Mouse (Mus musculus) A20 (cell line): Measurements from ENCODE around the gene Pgrmc2.

ENCODE experiments used
- DNase-seq: peaks from one replicate; pipeline ENCODE4 v3.0.0-alpha.2; 2011; ENCODE audit warnings: low read depth, low spot score

Gene Pgrmc2

DNA sequence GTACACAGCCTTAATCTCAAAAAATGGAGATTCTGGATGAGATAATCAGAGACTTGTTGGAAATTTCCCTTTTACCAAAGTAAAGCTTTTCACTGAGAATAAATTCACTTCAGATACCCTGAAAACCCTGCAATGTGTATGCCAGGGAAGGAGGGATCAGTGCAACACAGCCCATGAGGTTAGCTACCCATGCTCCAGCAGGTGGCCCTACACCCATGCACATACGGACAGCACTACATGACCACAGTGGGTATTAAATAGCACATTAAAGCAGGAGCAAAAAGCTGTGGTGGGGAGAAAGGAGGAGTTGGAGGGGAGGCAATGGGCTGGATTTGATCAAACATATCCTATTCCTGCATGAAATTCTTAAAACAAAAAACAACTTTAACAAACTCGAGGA is 12.3 kb downstream of the Pgrmc2 start:
- DNase-seq = no peak

DNA sequence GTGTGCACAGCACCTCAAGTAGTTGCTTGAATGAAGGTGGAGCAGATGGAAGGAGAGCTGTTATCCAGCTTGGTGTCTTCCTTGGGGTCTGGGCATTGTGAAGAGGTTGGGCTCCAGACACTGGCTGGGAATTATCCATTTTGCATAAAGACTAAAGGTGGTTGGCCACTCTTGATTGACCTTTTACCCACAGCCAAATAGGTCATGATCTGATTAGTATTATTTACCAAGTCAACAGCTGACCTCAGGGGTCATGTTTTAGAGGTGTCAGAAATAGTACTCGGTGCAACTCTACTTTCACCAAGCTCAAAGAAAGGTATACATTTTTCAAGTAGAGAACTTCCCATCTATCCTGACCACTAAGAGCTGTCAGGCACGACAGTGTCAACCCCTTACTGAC is 17.5 kb downstream of the Pgrmc2 start:
- no peak for DNase-seq

DNA sequence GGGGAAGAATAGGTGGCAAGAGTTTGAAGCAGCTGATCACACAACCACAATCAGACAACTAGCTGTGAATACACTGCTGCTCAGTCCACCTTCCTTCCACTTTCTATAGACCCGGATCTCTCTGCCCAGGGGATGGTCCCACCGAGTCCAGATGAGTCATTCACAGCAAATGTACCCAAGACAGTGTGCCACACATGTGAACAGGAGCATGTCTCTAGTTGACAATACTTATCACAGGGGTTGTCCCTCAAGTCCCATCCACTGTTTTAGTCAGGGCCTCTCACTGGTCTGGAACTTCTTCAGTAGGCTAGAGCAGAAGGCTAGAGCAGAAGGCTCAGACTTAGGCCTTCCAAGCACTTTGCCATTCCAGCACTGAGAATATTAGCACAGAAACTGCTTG is 20.1 kb downstream of the Pgrmc2 start:
- DNase-seq = no peak

DNA sequence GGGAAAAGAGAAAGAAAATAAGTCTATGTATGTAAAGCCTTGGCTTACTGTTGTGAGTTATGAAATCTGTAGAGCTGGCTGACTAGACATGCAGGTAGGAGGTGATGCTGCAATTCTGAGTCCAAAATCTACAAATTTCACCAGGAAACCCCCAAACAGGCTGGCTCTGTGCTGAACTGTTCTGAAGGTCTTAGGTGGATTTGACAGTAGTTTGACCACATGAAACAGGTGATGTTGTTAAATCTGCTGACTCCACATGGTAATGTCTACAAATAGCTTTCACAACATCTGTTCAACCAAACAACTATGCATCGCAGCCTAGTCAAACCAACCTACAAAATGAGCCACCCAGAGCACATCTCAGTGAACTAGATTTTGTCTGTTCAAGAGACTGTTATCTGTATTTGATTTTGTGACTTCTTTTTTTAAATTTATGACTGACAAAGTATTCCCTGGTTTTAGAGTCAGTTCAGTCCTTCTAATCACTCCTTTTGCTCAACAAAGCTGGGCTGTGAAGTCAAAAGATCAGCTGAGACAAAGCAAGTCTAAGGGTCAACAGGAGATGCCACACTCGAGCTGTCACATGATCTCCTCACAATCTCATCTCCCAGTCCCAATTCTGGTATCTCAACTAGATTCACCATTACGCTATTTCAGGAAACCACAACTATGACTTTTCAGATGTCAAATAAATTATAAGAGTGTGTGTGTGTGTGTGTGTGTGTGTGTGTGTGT is 20.8 kb downstream of the Pgrmc2 start:
- no peak for DNase-seq

DNA sequence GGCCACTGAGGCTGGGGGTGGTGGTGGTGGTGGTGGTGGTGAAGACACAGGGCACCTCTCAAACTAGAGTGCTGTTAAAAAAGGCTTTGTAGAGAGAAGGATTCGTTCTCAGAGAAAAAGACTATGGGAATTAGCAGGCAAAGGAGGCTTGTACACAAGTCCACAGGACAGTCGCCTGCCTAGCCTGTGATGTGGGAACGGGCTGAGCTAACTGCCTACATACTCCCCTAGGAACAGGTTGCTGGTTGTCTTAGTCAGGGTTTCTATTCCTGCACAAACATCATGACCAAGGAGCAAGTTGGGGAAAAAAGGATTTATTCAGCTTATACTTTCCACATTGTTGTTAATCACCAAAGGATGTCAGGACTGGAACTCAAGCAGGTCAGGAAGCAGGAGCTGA is 23.6 kb downstream of the Pgrmc2 start:
- no peak for DNase-seq

DNA sequence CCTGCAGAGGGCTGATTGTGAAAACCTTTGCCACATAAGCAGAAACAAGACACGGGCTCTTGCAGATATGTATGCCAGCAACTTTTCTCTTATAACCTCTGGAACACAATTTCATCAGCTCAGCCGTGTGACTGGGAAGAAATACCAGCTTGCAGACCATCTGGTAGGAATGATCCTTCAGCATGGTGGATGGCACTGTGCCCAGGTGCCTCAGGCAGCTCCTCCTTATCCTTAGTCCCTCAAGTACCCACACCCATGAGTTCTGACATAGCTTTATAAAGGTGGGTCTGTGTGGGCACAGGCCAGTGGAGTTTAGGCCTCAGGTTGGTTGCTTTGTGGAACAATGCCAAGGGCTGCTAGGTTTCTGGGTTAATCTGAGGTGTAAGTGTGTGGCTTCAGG is 24.5 kb downstream of the Pgrmc2 start:
- no peak for DNase-seq

DNA sequence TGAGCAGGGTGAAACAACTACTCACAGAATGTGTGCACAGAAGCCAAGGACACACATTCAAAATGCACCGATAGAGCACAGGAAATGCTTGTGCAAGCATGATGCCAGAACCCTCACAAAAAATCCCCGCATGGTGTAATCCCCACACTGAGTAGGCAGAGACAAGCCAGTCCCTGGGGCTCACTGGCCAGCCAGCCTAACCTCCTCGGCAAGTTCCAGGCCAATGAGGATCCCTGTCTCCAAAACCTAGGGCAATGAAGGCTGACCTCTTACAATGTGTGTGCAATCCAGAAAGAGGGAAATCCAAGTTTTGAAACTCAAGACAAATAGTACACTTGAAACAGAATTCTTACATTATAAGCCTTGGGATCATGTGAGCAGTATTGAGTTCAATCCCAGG is 29.5 kb downstream of the Pgrmc2 start:
- DNase-seq = no peak

DNA sequence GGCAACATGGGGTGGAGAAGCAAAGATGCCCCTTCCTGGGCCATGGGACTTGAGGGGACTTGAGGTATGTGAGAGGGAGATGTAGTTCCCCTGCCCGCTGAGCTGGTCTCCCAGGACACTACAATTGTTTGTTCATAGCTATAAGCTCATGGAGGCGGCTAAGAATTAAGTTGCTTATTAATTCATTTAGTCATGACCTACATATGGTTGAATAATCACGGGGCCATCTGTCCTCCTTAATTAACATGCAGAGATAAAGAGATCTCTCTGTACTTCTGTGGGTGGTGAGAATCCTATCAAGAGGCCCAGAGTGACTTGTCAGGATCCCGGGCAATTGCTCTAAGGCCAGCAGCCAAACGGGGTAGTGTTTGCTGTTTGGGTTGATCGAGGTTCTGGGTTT is 35.0 kb downstream of the Pgrmc2 start:
- DNase-seq = no peak

DNA sequence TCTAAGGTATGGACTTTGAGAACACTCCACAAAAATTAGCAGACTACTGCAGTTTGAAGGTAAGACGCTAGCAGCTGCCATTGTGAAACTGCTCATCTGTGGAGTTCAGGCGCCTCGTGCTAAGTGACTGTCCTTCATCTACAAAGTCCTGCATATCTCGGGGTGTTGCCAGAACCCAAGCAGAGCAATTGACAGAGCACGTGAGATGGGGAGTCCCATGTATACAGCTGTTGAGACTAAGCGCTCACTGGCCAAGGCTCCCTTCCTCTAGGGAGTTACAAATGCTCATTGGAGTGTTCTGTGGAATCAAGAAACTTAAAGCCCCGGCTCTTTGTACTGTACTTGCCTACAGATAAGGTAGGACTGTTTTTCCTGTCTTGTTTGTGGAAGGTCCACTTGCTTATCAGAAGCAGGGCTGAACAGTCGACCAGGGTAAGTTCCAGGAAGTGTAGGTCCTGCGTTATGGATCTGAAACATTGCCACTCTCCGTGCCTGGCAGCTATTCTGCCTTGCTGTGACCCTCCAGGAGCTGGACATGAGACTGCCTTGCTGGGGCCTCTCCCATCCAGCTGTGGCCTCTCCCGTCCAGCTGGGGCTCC is 39.0 kb downstream of the Pgrmc2 start:
- DNase-seq = no peak

DNA sequence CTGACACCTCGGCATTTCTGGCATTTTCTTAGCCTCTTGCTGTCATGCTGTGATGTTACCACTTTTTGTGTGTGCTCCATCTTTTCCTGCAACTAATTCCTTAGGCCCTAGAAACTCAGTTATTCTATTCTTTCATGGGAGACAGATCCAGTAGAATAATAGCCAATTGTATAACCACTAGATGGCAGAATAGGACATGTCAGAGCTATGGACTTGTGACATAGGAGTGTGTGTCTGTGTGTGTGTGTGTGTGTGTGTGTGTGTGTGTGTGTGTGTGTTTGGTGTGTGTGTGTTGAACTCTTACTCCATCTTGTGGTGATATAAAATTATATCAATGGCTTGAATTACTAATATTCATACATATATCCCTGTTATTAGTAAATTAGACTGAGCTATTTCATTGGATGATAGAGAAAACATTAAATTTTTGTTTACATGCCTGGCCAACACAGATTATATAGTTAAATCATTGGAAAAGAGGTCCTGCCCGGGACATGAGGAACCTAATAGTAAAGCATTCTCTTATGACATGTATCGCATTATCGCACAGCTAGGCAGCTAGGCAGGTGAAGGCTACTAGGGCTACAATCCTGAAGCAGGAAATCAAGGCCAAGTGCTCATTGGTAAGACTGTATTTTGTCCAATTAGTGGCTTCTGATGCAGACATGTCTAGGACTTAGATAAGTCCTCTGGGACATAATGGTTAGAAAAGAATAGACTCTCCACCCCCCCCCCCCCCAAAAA is 40.5 kb downstream of the Pgrmc2 start:
- peak; percentile 57 for DNase-seq

DNA sequence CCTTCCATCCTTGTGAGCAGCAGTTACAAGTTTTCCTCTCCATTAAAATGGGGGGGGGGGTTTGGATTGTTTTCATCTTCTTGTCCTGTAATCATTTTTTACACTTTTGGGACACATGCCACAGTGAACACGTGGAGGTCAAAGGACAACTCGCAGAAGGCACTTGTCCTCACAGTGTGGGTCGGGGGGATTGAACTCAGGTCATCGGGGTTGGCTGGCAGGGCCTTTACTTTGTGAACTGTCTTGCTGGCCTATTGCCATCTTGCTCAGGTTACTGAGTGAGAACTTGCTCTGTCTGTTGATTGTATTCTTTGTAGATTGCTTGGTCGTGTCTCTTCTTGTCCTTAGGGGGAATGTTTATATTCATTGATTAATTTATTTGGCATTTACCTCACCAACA is 41.6 kb downstream of the Pgrmc2 start:
- no peak for DNase-seq

DNA sequence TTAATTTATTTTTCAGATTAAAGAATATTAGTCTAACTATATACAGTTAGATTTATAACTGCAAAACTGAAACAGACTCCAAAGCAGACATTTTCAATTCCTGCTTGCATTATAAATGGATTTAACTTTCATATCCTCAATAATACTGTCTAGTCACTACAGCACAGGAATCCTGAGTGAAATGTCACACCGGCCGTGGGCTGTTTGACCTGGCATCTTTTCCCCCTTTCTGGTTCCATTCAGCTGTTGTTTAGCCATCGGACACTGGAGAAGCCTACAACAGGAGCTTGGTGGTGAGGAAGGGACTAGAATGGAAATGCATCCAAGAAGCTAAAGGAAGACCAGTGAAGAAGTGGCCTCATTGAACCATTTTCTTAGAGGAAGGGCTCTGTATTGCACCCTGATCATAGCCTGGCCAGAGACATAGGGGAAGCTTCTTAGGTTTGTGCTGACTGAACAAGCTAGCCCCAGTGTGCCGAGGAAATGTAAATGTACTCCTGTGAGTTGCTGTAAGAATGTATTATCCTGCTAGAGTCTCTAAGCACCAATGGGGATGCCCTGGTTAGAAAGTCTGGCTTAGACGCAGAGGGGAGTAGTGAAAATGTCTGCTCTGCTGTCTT is 44.4 kb downstream of the Pgrmc2 start:
- peak; percentile 12 for DNase-seq

DNA sequence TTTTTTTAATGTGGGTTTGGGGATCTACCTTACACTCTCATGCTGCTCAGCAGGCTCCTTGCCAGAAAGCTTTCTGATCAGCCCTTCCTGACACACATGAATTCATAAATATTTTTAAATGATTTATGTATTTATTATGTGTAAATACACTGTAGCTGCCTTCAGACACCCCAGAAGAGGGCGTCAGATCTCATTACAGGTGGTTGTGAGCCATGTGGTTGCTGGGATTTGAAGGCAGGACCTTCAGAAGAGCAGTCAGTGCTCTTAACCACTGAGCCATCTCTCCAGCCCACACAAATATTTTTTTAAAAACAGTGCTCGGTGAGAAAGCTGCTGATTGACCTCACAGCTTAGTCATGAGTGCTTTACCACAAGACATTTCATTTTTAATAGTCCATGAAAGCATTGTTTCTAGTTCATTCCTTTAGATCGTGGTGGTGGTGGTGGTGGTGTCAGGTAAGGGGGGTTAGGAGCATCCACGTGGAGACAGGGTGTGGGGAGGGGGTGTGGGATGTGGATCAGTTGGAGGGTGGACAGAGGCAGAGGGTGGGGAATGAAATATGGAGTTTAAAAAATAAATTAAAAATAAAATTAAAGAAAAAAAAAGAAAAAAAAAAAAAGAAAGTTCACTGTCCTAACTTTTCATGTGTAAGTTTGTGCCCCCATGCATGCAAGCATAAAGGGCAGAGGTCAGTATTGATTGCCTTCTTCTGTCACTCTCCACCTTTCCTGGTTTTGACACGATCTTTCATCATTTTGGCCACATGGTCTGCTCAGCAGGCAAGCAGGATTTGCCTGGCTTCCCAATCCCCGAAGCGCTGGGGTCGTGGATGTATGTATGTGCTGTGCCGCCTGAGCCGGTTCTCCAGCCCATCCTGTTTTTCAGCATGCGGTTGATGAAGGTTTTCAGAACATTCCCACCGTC is 51.3 kb downstream of the Pgrmc2 start:
- no peak for DNase-seq

DNA sequence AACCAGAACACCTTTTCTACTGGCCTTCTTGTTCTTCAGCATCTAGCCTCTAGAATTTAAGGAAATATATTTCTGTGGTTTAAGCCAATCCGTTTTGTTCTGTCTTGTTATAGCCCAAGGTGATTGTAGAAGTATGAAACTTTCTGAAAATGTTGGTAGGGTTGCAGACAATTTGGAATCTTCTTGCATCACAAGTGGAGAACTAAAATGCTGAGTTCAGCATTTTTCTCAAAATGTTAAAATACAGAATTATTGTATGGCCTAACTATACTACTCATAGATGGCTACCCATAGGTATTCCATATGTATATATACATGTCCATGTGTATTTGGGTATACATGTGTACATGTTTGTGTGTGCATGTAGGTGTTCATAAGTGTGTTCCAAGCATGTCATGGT is 52.1 kb downstream of the Pgrmc2 start:
- no peak for DNase-seq

DNA sequence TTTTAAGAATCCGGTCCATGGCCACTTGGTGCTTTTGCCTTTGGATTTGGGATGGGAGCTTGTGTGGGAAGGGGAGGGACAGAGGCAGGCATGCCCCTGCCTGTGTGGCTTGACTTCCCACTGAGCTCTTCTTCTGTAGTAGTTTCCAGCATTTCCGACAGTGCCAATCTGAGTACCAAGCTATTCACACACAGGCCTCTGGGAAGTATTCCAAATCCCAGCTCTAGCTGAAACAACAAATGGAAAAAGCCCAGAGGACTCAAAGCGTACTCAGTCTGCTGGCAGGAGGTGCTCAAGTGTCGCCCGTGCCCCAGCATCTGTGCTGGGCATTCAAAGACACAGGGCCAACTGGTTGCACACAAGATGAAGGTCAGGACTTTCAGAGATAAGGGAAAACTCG is 60.9 kb downstream of the Pgrmc2 start:
- no peak for DNase-seq

DNA sequence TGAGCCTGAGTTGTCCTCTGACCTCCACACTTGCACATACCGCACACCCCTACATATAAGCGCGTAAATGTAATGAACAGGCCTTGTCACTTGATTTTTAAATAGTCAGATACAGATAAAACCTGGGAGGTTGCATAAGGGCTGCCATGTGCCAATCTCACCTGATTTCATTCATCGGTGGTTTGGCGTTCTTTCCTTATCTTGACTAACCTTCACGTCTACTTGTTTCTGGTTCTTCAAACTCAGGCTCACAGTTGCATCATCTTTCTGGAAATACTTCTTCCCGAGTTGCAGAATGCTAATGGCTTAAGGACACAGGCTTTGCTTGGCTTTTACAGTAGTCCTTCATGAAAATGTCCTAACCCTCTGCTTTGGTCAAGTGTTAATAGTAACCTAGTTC is 62.2 kb downstream of the Pgrmc2 start:
- no peak for DNase-seq

DNA sequence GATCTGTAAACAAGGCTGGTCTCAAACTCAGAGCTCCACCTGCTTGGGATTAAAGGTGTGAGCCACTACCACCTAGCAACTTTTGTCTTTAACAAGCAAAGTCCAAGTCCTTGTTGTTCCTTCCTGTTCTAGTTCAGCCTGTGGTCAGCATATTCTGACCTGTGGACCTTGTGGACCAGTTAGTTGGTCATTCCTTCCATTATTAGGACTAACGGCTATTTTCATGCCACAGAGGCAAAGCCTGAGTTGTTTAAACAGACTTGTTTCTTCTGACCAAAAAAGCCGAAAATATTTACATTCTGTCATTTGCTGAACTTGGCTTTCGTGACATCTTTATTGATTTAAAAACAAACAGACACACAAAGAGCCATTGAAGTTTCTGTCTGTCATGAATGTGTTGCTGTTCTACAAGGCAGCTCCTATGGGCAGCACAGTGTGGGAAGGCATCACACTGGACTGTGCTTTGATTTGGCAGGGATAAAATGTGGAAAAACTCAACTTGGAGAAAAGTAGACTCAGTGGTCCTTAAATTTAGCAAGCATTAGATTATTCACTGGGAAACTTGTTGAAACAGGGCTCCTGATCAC is 64.7 kb downstream of the Pgrmc2 start:
- DNase-seq = no peak
